Mouse (Mus musculus) layer of hippocampus, adult 9-11 months (tissue): ENCODE measurements around the gene Mybbp1a.

Source experiments
- DNase-seq: peaks from one replicate; pipeline ENCODE4 v3.0.0; 2022

Gene Mybbp1a

GRCm38 (mm10) chr11:72440965-72441664 is at the start of gene Mybbp1a:
Mybbp1a (plus strand) TSS chr11:72441355.
- peak; percentile 98 for DNase-seq

DNA sequence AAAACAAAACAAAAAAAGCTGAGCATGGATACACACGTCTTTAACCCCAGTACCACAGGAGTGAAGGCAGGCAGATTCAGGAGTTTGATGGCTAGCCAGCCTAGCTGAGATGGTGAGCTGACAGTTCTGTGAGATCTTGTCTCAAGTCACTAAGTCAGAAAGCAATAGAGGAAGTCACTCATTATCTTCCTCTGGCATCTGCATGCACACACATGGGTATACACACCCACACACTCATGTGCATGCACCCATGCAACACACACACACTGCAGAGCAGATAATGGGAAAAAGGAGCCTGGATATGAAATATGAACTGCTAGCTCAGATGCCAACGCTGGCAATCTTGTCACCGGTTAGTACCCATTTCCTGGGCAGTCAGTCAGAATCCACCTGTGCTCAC is 47.9 kb upstream of the Mybbp1a start:
- no peak for DNase-seq

DNA sequence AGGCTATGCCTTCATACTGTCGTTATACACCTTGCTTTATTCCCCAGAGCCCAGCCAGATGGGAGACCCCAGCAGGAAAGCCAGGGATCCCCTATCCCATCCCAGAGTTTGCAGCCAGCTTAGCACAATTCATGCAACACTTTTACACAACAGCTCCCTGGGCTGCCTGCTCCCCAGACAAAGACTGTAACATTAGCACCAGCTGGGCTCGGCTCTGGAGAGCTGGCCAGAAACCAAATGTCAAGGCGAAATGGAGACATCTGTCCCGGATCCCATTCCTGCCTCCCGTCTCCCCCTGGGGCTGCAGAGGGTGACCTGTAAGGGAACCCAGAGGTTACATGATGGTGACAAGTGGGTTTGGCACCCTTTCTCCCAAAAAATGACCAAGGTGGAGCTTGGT is 47.5 kb upstream of the Mybbp1a start:
- DNase-seq: peak; percentile 47

GRCm38 (mm10) chr11:72394694-72395093 is 46.5 kb upstream of the Mybbp1a start:
- DNase-seq: no peak

GRCm38 (mm10) chr11:72395652-72396051 is 45.5 kb upstream of the Mybbp1a start:
- no peak for DNase-seq

DNA sequence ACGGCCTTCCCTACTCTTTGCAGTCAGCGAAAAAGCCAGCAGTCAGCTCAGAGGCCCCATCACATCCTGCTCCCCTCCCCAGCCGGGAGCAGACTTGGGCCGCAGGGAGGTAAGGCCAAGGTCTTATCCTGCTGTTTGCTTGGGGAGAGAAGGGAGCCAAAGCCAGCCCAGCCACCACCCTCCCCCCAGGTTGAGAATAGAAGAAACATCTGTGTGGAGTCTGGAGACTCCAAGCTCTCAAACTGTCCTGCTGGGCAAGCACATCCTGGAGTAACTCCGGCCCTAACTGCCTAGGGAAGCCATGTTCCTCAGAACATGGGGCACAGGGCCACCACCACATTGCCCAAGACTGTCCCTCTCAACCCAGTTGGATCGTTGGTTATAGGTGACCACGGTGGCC is 44.5 kb upstream of the Mybbp1a start:
- no peak for DNase-seq

GRCm38 (mm10) chr11:72397072-72397471 is 44.1 kb upstream of the Mybbp1a start:
- DNase-seq: no peak

GRCm38 (mm10) chr11:72397811-72398525 is 43.2 kb upstream of the Mybbp1a start:
- no peak for DNase-seq

DNA sequence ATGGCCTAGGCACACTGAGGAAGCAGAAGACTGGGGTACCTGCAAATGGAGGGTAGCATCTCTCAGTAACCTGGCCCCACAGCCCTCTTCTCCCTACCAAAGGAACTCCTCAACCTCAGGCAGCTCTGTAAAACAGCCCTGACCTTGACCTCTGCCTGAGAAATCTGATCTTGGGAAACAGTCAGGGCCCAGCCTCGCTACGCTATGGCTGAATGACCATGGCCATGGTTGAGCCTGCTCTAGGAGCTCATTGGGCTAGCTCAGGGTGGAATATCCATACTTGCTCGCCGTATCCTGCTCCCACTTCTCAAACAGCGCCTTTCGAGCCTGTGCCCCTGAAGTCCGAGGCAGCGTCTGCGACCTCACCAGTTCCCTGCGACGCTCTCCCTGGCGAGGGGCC is 40.1 kb upstream of the Mybbp1a start:
- DNase-seq: no peak

GRCm38 (mm10) chr11:72402017-72402416 is 39.1 kb upstream of the Mybbp1a start:
- DNase-seq: no peak

DNA sequence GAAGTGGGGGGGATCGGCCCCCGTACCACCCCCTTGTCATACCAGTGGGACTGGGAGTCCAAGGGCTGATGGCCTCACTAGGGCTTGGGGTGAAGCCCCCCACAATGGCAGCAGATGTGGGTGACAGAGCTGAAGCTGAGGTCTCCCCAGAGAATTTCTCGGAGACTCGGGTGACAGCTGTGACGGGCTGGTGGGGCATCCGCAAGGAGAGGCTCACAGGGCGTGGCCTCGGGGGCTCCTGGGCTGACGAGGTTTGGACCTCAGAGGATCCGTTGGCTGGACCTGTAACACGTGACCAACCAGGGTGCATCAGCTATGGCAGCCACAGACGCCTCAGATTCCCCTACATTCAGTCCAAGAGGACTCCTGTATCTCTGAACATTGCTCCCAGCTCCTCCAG is 38.2 kb upstream of the Mybbp1a start:
- no peak for DNase-seq

- DNase-seq: no peak
These were observed 35.6 kb upstream of the Mybbp1a start for GRCm38 (mm10) chr11:72405532-72405931.

- DNase-seq: no peak
These were observed 35.0 kb upstream of the Mybbp1a start for GRCm38 (mm10) chr11:72406079-72406675.

DNA sequence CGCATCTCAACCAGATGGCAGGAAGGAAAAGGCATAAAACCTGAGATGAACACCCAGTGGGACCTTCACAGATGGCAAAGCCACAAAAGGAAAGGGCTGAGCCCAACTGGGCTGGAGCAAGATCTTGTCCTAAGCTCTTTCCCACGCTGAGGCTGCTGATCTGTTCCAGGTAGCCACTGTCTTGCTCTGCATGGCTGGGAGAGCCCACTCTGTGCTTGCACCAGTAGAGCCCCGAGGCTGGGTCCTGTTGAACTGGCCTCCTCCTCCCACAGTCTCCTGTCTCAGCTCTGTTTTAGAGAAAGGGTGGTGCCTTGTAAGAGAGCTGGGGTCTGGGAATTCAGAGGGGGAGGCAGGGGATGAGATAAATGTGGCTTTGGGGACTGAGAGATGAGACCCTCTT is 34.1 kb upstream of the Mybbp1a start:
- DNase-seq: no peak

GRCm38 (mm10) chr11:72407574-72407973 is 33.6 kb upstream of the Mybbp1a start:
- no peak for DNase-seq

- no peak for DNase-seq
These were observed 32.5 kb upstream of the Mybbp1a start for GRCm38 (mm10) chr11:72408451-72409170.

- DNase-seq: no peak
These were observed 31.3 kb upstream of the Mybbp1a start for GRCm38 (mm10) chr11:72409649-72410385.

DNA sequence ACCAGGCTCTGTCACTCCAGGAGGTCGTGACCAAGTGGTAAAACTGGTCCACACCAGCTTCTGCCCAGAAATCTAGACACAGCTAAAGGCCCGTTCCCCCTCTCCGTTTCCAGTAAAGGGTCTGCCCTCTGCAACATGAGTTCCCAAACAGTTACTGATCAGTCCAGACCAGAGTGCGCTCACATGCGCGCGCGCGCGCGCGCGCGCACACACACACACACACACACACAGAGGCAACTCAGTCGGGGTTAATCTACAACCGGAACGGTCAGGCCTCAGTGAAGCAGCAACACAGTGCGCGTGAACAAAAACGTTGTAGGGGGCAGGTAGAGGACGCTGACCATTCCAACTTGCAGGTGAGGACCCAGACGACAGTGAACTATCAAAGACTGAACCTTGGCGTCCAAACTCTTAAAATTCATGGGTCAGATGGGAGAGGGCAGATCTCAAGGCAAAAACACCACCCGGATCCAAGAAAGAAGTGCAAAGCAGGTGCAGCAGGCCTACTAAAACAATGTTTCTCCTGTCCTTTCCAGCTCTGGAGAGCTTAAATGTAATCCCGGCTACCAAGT is 30.5 kb upstream of the Mybbp1a start:
- DNase-seq: no peak

DNA sequence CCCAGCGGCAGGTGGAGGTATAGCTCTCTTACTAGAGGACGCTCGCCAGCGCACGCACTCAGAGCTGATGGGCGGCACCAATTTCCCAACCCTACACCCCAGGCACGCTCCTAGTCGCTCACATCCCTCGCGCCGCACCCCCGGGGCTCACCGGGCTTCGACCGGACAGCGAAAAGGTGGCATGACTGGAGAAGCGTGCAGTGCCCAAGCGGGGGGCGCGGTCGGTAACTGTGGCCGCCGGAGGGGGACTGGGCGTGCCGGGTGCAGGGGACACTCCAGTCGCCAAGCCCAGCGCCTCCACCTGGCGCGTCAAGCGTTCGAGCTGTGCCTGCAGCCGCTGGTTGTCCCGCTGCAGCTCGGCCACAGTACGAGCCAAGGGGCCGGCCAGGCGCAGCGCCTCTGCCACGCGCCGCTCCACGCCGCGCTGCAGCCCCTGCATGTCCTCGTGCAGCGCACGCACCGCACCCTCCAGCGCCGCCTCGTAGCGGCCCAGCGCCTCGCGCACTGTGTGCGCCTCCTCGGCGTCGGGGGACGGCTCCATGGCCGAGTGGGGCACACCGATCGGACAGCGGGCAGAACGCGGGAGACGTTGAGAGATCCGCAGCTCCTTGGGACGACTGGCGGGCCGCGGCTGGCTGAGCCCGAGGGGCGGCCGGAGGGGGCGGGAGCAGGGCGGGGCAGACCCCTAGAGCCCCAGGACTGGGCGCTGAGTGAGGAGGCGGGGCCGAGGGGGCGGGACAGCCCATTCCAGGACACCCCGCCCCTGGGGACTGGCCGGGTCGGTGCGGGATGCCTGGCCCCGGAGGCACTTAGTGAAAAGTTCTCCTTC is 29.8 kb upstream of the Mybbp1a start, which contains the start of gene Smtnl2:
TSS of gene Smtnl2 (minus strand) at position 621 of the 829 bp plus-strand sequence.
- DNase-seq: peak; percentile 30

GRCm38 (mm10) chr11:72411945-72412344 is 29.2 kb upstream of the Mybbp1a start:
- DNase-seq: no peak

DNA sequence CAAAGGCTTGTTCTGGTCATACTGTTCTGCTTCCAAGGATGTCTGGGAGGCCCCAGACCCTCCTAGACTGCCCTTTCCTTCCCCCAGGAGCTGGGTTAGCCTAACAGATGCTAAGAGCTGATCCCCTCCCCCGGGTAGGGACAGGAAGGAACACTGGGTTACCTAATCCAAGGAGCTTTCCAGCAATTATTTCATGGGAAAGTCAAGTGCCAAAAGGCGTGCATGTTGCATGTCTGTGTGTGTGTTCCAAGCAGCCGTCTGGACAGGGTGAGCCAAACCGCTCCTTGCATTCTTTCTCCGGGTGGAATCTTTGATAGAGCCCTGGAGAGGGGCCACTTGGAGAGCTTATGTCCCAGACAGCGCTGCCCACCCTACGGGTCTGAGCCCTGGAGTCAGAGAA is 28.1 kb upstream of the Mybbp1a start:
- DNase-seq: no peak
